Mouse (Mus musculus) gastrocnemius, postnatal 36 days (tissue): Measurements from ENCODE around the gene 4930404N11Rik. TPM values are rescaled to one million over a fixed set of nuclear protein-coding genes. Genes with fewer than 3 reads are reported as not detected.

ENCODE experiments used
- DNase-seq, 2 experiments: peaks; one replicate each; pipeline ENCODE4 v3.0.0; 2022
- intact Hi-C: fragments of 180-260 bp; cut with DNase I; formaldehyde crosslinking; loops from one replicate; pipeline ENCODE4 v1.15.1; 2025
- total RNA-seq, 2 experiments: library from RNA; stranded (reverse); gene quantifications; 2 replicates each; pipeline ENCODE4 v1.2.3; 2021

The 4930404N11Rik gene
- total RNA-seq, 2 experiments from 2014 or later = 0.37 to 0.41 TPM

GRCm38 (mm10) chr10:81384605-81384982, 19.0 kb upstream of the 4930404N11Rik start:
- DNase-seq = no peak
- intact Hi-C loops = no loop called here

- DNase-seq = peak; percentile 98 to 99
- intact Hi-C loops = no loop called here
These were observed 18.4 kb upstream of the 4930404N11Rik start, which contains the start of the genes Dohh and Gm48551 for GRCm38 (mm10) chr10:81383802-81384604. Gene Dohh (plus strand): TSS chr10:81384428. Gene Gm48551 (plus strand): TSS chr10:81384466.

GRCm38 (mm10) chr10:81382039-81382438, 16.4 kb upstream of the 4930404N11Rik start:
- intact Hi-C loops = no loop called here

GRCm38 (mm10) chr10:81379809-81380378, 14.3 kb upstream of the 4930404N11Rik start:
- intact Hi-C loops = no loop called here
- DNase-seq = no peak

More at GRCm38 (mm10) chr10:81382039-81382438, 16.4 kb upstream of the 4930404N11Rik start:
- DNase-seq = no peak

GRCm38 (mm10) chr10:81379183-81379553, 13.6 kb upstream of the 4930404N11Rik start:
- no peak for DNase-seq
- intact Hi-C loops = no loop called here

GRCm38 (mm10) chr10:81378553-81379182, 13.1 kb upstream of the 4930404N11Rik start:
- peak; percentile 100 for DNase-seq
- intact Hi-C loops = no loop called here

- intact Hi-C loops = no loop called here
- DNase-seq = no peak
These were observed 12.4 kb upstream of the 4930404N11Rik start, which contains the start of gene Fzr1 for GRCm38 (mm10) chr10:81377793-81378552. Gene Fzr1 (minus strand): TSS chr10:81378516.

GRCm38 (mm10) chr10:81377362-81377664, 11.7 kb upstream of the 4930404N11Rik start:
- no peak for DNase-seq
- intact Hi-C loops = no loop called here

- DNase-seq = no peak
- intact Hi-C loops = no loop called here
These were observed 11.1 kb upstream of the 4930404N11Rik start for GRCm38 (mm10) chr10:81376561-81377361.

GRCm38 (mm10) chr10:81375322-81375721, 9.7 kb upstream of the 4930404N11Rik start:
- DNase-seq = no peak
- intact Hi-C loops = no loop called here

GRCm38 (mm10) chr10:81367207-81367495, 1.5 kb upstream of the 4930404N11Rik start:
- DNase-seq = no peak
- intact Hi-C loops = no loop called here

GRCm38 (mm10) chr10:81366477-81367206, 1.0 kb upstream of the 4930404N11Rik start:
- no peak for DNase-seq
- intact Hi-C loops = no loop called here

- intact Hi-C loops = no loop called here
- no peak for DNase-seq
These were observed 543 bp downstream of the 4930404N11Rik start for GRCm38 (mm10) chr10:81365073-81365472.

- peak in 1 of 2 experiments; percentile 32 for DNase-seq
- intact Hi-C loops = no loop called here
These were observed 950 bp downstream of the 4930404N11Rik start for GRCm38 (mm10) chr10:81364666-81365065.

GRCm38 (mm10) chr10:81363436-81364346, 1.9 kb downstream of the 4930404N11Rik start:
- DNase-seq = no peak
- intact Hi-C loops = no loop called here

- intact Hi-C loops = no loop called here
- DNase-seq = no peak
These were observed 3.2 kb downstream of the 4930404N11Rik start for GRCm38 (mm10) chr10:81362336-81362949.

GRCm38 (mm10) chr10:81360721-81361120, 4.9 kb downstream of the 4930404N11Rik start:
- DNase-seq = no peak

GRCm38 (mm10) chr10:81358841-81359240, 6.8 kb downstream of the 4930404N11Rik start:
- DNase-seq = no peak
- intact Hi-C loops = no loop called here

More at GRCm38 (mm10) chr10:81360721-81361120, 4.9 kb downstream of the 4930404N11Rik start:
- intact Hi-C loops = no loop called here
